Mouse (Mus musculus): ENCODE results near the gene Agxt. TPM values are rescaled to one million over a fixed set of nuclear protein-coding genes. Genes with fewer than 3 reads are reported as not detected.
A peak's percentile ranks its signal among the peaks of the same experiment; 100 is the strongest.

Agxt gene
- polyA plus RNA-seq, 1 experiment from 2014 or later: 17.4 TPM

GRCm38 (mm10) chr1:93160501-93161133 lies 25.6 kb downstream of the Agxt start, which contains the start of gene 2310007B03Rik:
2310007B03Rik (minus strand) TSS chr1:93160948.
- Histone ChIP-seq H3K4me3 (ENCODE audit: low read depth, low read length) (no peak within 1 kb of the TSS), H3K9me3 (replicated peaks; ENCODE audit: control insufficient read depth, low read length) (no peaks in the 10 kb centered on the region), H3K9ac (ENCODE audit: low read depth, low read length) (no peak within 1 kb of the TSS), H3K4me1 (ENCODE audit: control insufficient read depth, low read depth, low read length) (no peaks in the 10 kb centered on the region), H3K27me3 (ENCODE audit: control insufficient read depth, insufficient read depth, low read depth, low read length) (no peaks in the 10 kb centered on the region), H3K27ac (ENCODE audit: low read length) (no peak within 1 kb of the TSS), H3K36me3 (ENCODE audit: control insufficient read depth, insufficient read depth) (no peaks in the 10 kb centered on the region), H3K4me2 (ENCODE audit: low read depth, low read length) (no peak within 1 kb of the TSS)
- peak; percentile 54; the same call in 1 of the 2 replicates for ATAC-seq (ENCODE audit: low read depth)
- 53% methylated on average over 8 of the region's 8 CpGs for WGBS (ENCODE audit: insufficient replicate concordance)

- Histone ChIP-seq H3K4me2 (ENCODE audit: low read depth, low read length) (no peak overlapping the region), H3K4me1 (ENCODE audit: control insufficient read depth, low read depth, low read length) (no peaks in the 10 kb centered on the region), H3K9ac (ENCODE audit: low read depth, low read length) (no peak overlapping the region), H3K9me3 (replicated peaks; ENCODE audit: control insufficient read depth, low read length) (no peaks in the 10 kb centered on the region), H3K27ac (ENCODE audit: low read length) (no peak overlapping the region), H3K4me3 (ENCODE audit: low read depth, low read length) (no peak overlapping the region), H3K27me3 (ENCODE audit: control insufficient read depth, insufficient read depth, low read depth, low read length) (no peaks in the 10 kb centered on the region), H3K36me3 (ENCODE audit: control insufficient read depth, insufficient read depth) (no peaks in the 10 kb centered on the region)
- ATAC-seq (ENCODE audit: low read depth): no peak
- 64% methylated on average over 8 of the region's 8 CpGs for WGBS (ENCODE audit: insufficient replicate concordance)
Observed at GRCm38 (mm10) chr1:93161350-93161749, 26.3 kb downstream of the Agxt start.

- H3K4me1 ChIP-seq (ENCODE audit: control insufficient read depth, low read depth, low read length): no peaks in the 10 kb centered on the region
- no peaks in the 10 kb centered on the region for H3K36me3 ChIP-seq (ENCODE audit: control insufficient read depth, insufficient read depth)
- H3K9ac ChIP-seq (ENCODE audit: low read depth, low read length): no peak overlapping the region
- no peak for ATAC-seq (ENCODE audit: low read depth)
- no peaks in the 10 kb centered on the region for H3K27me3 ChIP-seq (ENCODE audit: control insufficient read depth, insufficient read depth, low read depth, low read length)
- no peak overlapping the region for H3K27ac ChIP-seq (ENCODE audit: low read length)
- H3K4me2 ChIP-seq (ENCODE audit: low read depth, low read length): no peak overlapping the region
- 58% methylated on average over 10 of the region's 10 CpGs for WGBS (ENCODE audit: insufficient replicate concordance)
- no peaks in the 10 kb centered on the region for H3K9me3 ChIP-seq (replicated peaks; ENCODE audit: control insufficient read depth, low read length)
- no peak overlapping the region for H3K4me3 ChIP-seq (ENCODE audit: low read depth, low read length)
Observed at GRCm38 (mm10) chr1:93161921-93162320, 26.9 kb downstream of the Agxt start.

GRCm38 (mm10) chr1:93162588-93162987 lies 27.5 kb downstream of the Agxt start:
- H3K9ac ChIP-seq (ENCODE audit: low read depth, low read length): no peak overlapping the region
- H3K27ac ChIP-seq (ENCODE audit: low read length): no peak overlapping the region
- 60% methylated on average over 7 of the region's 7 CpGs for WGBS (ENCODE audit: insufficient replicate concordance)
- H3K9me3 ChIP-seq (replicated peaks; ENCODE audit: control insufficient read depth, low read length): no peaks in the 10 kb centered on the region
- H3K36me3 ChIP-seq (ENCODE audit: control insufficient read depth, insufficient read depth): no peaks in the 10 kb centered on the region
- no peak for ATAC-seq (ENCODE audit: low read depth)
- no peak overlapping the region for H3K4me2 ChIP-seq (ENCODE audit: low read depth, low read length)
- H3K27me3 ChIP-seq (ENCODE audit: control insufficient read depth, insufficient read depth, low read depth, low read length): no peaks in the 10 kb centered on the region
- H3K4me3 ChIP-seq (ENCODE audit: low read depth, low read length): no peak overlapping the region
- no peaks in the 10 kb centered on the region for H3K4me1 ChIP-seq (ENCODE audit: control insufficient read depth, low read depth, low read length)

- Histone ChIP-seq H3K4me3 (ENCODE audit: low read depth, low read length) (no peak overlapping the region), H3K27me3 (ENCODE audit: control insufficient read depth, insufficient read depth, low read depth, low read length) (no peaks in the 10 kb centered on the region), H3K9ac (ENCODE audit: low read depth, low read length) (no peak overlapping the region), H3K9me3 (replicated peaks; ENCODE audit: control insufficient read depth, low read length) (no peaks in the 10 kb centered on the region), H3K4me2 (ENCODE audit: low read depth, low read length) (no peak overlapping the region), H3K4me1 (ENCODE audit: control insufficient read depth, low read depth, low read length) (no peaks in the 10 kb centered on the region), H3K27ac (ENCODE audit: low read length) (no peak overlapping the region), H3K36me3 (ENCODE audit: control insufficient read depth, insufficient read depth) (no peaks in the 10 kb centered on the region)
- WGBS (ENCODE audit: insufficient replicate concordance): 46% methylated on average over 9 of the region's 9 CpGs
- no peak for ATAC-seq (ENCODE audit: low read depth)
Observed at GRCm38 (mm10) chr1:93165447-93165846, 30.4 kb downstream of the Agxt start.

- no peaks in the 10 kb centered on the region for H3K4me1 ChIP-seq (ENCODE audit: control insufficient read depth, low read depth, low read length)
- H3K9me3 ChIP-seq (replicated peaks; ENCODE audit: control insufficient read depth, low read length): no peaks in the 10 kb centered on the region
- H3K4me3 ChIP-seq (ENCODE audit: low read depth, low read length): no peak overlapping the region
- H3K36me3 ChIP-seq (ENCODE audit: control insufficient read depth, insufficient read depth): no peaks in the 10 kb centered on the region
- no peak overlapping the region for H3K27ac ChIP-seq (ENCODE audit: low read length)
- H3K27me3 ChIP-seq (ENCODE audit: control insufficient read depth, insufficient read depth, low read depth, low read length): no peaks in the 10 kb centered on the region
- H3K9ac ChIP-seq (ENCODE audit: low read depth, low read length): no peak overlapping the region
- 55% methylated on average over 11 of the region's 11 CpGs for WGBS (ENCODE audit: insufficient replicate concordance)
- no peak overlapping the region for H3K4me2 ChIP-seq (ENCODE audit: low read depth, low read length)
- ATAC-seq (ENCODE audit: low read depth): no peak
Observed at GRCm38 (mm10) chr1:93166346-93167079, 31.5 kb downstream of the Agxt start.

- Histone ChIP-seq H3K4me2 (ENCODE audit: low read depth, low read length) (no peak within 1 kb of the TSS), H3K9me3 (replicated peaks; ENCODE audit: control insufficient read depth, low read length) (no peaks in the 10 kb centered on the region), H3K36me3 (ENCODE audit: control insufficient read depth, insufficient read depth) (no peaks in the 10 kb centered on the region), H3K4me3 (ENCODE audit: low read depth, low read length) (no peak within 1 kb of the TSS), H3K9ac (ENCODE audit: low read depth, low read length) (no peak within 1 kb of the TSS), H3K27me3 (ENCODE audit: control insufficient read depth, insufficient read depth, low read depth, low read length) (no peaks in the 10 kb centered on the region), H3K27ac (ENCODE audit: low read length) (no peak within 1 kb of the TSS), H3K4me1 (ENCODE audit: control insufficient read depth, low read depth, low read length) (no peaks in the 10 kb centered on the region)
- 47% methylated on average over 10 of the region's 10 CpGs for WGBS (ENCODE audit: insufficient replicate concordance)
- ATAC-seq (ENCODE audit: low read depth): no peak
Observed at GRCm38 (mm10) chr1:93168295-93168775, 33.3 kb downstream of the Agxt start, which contains the start of gene Crocc2. Crocc2 (plus strand) TSS chr1:93168725.

- Histone ChIP-seq H3K4me3 (ENCODE audit: low read depth, low read length) (no peak overlapping the region), H3K9me3 (replicated peaks; ENCODE audit: control insufficient read depth, low read length) (no peaks in the 10 kb centered on the region), H3K4me2 (ENCODE audit: low read depth, low read length) (no peak overlapping the region), H3K27me3 (ENCODE audit: control insufficient read depth, insufficient read depth, low read depth, low read length) (peaks cover 10% of the 10 kb centered on the region), H3K36me3 (ENCODE audit: control insufficient read depth, insufficient read depth) (no peaks in the 10 kb centered on the region), H3K27ac (ENCODE audit: low read length) (no peak overlapping the region), H3K9ac (ENCODE audit: low read depth, low read length) (no peak overlapping the region), H3K4me1 (ENCODE audit: control insufficient read depth, low read depth, low read length) (no peaks in the 10 kb centered on the region; the same call in 1 of the 2 replicates)
- WGBS (ENCODE audit: insufficient replicate concordance): 36% methylated on average over 4 of the region's 4 CpGs
- ATAC-seq (ENCODE audit: low read depth): no peak
Observed at GRCm38 (mm10) chr1:93173665-93174064, 38.6 kb downstream of the Agxt start.

- peaks cover 10% of the 10 kb centered on the region for H3K27me3 ChIP-seq (ENCODE audit: control insufficient read depth, insufficient read depth, low read depth, low read length)
- no peaks in the 10 kb centered on the region; the same call in 1 of the 2 replicates for H3K4me1 ChIP-seq (ENCODE audit: control insufficient read depth, low read depth, low read length)
- no peak overlapping the region for H3K4me3 ChIP-seq (ENCODE audit: low read depth, low read length)
- H3K4me2 ChIP-seq (ENCODE audit: low read depth, low read length): no peak overlapping the region
- no peaks in the 10 kb centered on the region for H3K9me3 ChIP-seq (replicated peaks; ENCODE audit: control insufficient read depth, low read length)
- 0% methylated on average over 4 of the region's 4 CpGs for WGBS (ENCODE audit: insufficient replicate concordance)
- no peaks in the 10 kb centered on the region for H3K36me3 ChIP-seq (ENCODE audit: control insufficient read depth, insufficient read depth)
- ATAC-seq (ENCODE audit: low read depth): peak; percentile 43; the same call in 1 of the 2 replicates
- H3K27ac ChIP-seq (ENCODE audit: low read length): no peak overlapping the region
- no peak overlapping the region for H3K9ac ChIP-seq (ENCODE audit: low read depth, low read length)
Observed at GRCm38 (mm10) chr1:93174399-93174798, 39.4 kb downstream of the Agxt start.
